Mouse (Mus musculus): Measurements from ENCODE around the gene Ptprt.
A peak's percentile ranks its signal among the peaks of the same experiment; 100 is the strongest.

The Ptprt gene

DNA sequence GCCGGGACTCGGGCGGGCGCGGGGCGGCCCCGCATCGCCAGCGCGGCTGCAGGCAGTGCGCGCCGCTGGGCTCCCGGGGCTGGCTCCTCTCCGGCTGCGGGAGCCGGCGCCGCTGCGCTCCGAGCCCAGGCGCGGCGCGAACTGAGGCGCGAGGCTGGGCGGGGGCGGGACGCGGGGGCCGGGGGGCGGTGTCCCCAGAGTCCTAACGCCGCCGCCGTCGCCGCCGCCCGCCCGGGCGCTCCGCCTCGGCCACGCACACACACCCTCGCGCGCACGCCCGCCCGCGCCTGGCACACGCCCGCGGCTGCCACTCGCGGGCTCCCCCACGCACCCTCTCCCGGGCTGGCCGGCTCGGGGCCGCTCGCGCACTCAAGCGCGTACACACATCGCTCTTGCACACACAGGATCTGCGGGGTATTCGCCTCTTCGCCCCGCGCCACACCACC is at the start of gene Ptprt:
Ptprt (minus strand) TSS at position 207 of the 446 bp plus-strand sequence.
- DNase-seq (ENCODE audit: low read depth, low spot score): no peak

DNA sequence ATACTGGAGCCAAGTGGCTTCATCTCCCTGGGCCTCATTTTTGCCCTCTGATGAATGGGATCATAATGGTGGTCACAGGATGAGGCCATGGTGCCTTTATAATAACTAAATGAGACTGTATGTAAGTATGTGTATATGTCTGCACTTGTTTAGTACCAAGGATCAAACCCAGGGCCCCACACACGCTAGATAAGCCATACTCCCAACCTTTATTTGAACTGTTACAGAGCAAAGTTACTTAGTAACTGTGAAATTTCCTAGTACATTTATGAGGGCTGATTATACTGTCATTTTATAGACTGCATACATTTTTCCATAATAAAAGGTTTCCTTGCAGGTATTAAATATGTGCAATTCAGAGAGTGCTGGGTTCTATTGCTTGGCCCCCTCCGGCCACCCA is 49.5 kb upstream of the Ptprt start:
- DNase-seq (ENCODE audit: low read depth, low spot score): no peak

DNA sequence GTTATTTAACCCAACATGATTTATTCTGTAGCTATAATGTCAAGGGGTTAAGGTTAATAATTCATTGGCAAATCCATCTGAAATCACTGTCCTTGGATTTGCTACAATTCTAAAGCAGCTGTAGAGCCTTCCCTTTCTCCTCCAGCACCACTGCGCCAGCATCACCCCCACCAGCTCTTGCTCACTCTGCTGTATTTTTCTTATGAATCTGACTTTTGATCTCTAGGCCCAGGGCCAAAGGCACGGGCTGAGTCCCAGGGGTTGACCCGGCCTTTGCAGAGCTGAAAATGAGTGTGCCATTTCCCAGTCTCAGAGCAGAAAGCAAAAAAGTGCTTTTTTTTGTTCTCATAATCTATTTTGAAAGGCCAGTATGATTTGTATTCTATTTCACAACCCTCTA is 38.7 kb upstream of the Ptprt start:
- no peak for DNase-seq (ENCODE audit: low read depth, low spot score)

DNA sequence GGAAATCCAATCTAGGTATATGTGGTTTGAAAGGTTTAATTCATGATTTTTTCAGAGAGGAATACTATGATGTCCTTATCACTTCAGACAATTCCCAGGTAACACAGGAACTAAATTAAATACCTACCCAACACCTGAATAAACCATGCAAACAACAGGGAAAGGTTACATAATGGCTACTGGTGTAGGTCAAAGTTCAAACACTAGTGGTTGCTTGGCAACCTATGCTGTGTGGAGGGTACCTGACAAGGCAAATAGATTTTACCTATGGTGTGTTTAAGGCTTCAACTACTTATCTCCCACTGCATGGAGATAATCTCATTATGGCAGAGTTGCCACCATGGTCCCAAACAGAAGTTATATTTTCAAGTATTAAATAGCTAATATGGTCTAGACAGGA is 38.1 kb upstream of the Ptprt start:
- DNase-seq (ENCODE audit: low read depth, low spot score): no peak

DNA sequence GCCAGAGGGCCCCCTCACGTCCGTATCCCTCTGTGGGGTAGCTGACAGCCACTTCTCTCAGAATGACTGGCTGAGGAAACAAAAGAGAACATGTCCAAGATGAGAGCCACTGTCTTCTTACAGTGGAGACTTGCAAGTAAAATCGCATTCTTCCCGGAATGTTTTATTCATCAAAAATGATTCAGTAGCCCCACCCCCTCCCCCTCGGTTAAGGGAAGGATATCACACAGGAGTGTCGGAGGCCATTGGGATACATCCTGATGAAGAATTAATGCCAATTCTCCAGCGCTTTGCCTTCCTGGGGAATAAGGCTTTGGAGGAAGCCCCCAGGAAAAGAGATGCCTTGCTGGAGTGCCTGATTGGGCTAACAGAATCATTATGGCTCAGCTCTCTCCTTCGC is 37.1 kb upstream of the Ptprt start:
- no peak for DNase-seq (ENCODE audit: low read depth, low spot score)

DNA sequence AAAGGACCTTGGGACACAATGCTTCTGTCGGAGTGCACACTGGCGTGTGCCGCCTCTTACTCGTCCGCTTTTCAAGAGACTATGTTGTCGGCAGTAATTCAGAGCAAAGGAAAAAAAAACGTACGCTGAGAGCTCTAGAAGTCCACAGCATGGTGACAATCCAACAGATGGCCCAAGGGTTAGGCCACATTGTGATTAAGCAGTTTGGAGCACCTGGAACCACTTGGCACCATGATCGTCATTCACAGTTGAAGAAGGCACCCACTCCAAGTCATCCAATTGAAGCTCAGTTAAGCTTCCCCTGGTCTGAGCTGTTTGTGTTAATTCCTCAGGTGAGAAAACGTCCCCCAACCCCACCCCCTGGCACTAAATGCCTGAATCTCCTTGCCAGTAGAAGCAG is 36.2 kb upstream of the Ptprt start:
- DNase-seq (ENCODE audit: low read depth, low spot score): no peak

DNA sequence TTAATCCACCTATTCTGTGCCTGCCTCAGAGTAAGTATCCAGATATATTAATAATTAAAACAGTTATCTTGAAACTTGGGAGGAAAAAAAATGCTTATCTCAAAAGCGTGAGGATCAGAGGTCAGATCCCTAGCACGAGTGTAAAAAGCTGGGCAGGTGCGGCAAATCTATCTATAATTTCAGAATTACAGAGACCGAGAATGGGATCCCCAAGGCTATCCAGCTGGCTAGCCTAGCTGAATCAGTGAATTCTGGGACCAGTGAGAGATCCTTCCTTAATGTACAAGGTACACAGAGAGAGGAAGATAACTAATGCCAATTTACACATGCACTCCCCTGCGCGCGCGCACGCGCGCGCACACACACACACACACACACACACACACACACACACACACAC is 31.2 kb upstream of the Ptprt start:
- DNase-seq (ENCODE audit: low read depth, low spot score): no peak

DNA sequence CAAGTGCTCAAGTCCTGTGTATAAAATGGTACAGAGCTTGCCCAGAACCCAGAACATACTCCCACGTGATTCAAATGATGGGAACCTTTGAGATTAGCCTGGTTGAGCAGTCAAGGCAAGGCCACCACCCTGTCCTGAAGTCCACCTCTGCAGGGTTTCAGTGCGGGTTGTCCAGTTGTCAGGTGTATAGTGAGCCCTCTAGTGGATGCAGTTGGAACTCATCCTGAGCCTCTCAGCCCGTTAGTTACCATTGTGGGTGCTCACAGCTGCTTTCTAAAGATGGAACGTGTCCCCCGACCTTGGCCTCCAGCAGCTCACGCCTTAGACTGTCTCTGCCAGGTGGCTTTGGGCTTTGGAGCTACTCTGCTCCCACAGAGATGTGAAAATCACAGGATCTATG is 21.7 kb upstream of the Ptprt start:
- no peak for DNase-seq (ENCODE audit: low read depth, low spot score)

DNA sequence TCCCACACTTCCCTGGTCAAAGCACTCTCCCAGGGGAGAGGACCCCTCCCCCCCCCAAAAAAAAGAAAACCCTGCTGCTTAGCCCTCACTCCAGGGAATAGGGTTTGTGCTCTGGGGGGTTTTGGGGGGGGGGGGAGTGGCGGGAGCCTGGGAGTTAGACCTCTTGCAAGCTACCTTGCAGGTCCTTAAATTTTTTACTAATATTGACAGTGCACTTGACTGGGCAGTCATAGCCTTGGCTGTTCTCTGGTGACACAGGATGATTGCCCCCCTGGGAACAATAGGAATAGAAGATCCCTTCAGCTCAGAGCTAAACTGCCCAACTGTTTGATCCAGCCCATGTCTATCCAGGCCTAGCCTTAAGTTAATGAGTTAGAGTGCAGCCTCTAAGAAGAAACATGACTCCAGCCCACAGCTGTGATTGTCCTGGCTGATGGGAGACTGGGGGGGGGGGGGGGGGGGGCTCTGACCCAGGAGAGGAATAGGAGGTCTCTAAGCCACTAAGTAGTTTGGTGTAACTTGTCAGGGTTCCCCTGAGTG is 1.6 kb upstream of the Ptprt start:
- no peak for DNase-seq (ENCODE audit: low read depth, low spot score)

DNA sequence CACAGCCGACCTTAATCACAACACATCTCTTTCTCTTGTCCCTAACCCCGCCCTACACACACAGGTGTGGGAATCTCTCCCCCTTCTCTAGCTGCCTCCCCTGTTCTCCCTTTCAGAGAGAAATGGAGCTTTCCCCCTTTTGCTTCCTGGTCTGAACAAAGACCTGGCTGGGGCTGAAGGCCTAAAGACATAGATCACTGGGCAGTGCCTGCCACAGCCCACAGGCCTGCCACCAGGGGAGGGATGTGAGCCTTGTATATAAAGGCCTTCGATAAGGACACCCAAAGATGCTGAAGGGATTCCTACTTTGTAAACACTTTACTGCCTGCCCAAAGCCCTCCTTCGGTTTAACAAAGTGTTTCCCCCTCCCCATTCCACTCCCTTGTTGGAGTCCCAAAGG is 786 bp upstream of the Ptprt start:
- DNase-seq (ENCODE audit: low read depth, low spot score): no peak

DNA sequence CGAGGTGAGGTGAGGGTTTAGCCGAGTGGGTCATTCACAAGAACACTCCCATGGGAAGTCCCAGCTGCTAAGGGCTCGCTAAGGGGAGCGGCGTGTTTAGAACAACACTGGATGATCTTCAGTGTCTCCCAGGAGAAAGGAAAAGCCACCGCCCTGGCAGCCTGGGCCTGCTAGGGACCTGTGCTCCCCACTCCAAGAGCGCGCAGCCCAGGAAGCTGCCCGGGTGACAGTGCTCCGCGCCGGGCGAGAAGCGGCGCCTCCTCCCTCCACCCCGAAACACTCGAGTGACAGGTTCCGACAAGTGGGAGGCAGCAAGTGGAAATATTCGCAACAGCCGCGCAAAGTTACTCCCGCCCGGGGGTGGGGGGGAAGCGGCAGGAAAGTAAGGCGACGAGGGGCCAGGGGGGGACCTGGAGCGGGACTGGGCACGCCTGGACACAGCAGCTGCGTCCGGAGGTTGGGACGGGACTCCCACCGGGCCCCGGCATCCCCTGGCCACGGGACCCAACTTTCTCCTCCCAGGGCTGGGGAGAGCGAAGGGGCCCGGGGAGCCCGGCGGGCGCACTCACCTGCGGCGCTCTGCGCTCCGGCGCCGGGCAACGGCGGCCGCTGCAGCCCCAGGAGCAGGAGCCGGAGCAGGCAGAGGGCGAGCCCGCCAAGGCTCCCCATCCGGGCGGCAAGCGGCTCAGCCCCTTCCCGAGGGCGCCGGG is 561 bp downstream of the Ptprt start:
- DNase-seq (ENCODE audit: low read depth, low spot score): no peak

DNA sequence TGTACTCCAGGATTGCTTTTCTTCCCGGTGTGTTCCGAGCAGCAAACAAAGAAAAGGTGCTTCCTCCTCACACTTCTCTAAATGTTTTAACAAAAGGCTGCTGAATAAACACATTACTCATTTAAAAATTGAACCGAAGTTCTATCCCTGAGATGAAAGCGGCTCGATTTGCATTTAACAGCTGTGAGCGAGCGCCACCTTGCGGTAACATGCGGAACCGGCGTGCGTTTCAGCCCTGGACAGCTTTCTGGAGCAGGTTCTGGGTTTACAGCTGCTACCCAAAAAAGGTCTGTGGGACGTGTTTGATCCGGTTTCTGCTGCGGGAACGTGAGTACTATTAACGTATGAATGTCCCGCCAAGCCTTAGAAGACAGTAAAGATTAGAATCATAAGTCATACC is 1.9 kb downstream of the Ptprt start:
- peak; percentile 30 for DNase-seq (ENCODE audit: low read depth, low spot score)

DNA sequence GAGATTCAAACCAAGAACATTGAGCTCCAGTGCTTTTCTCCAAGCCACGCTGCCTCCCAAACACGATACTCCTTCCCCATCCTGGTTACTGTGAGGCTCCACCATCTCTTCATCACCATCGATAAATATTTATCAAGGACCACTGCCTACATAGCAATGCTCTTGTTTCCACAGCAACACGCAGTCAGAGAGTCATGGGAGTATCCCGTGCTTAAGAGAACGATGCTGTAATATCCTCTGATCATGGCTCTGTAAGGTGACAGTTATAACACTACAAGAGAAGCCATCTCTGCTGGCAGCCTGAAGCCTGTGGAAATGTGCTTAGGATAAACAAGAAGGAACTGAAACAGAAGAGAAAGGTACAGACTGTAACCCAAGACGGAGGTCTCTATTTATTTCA is 3.4 kb downstream of the Ptprt start:
- no peak for DNase-seq (ENCODE audit: low read depth, low spot score)

DNA sequence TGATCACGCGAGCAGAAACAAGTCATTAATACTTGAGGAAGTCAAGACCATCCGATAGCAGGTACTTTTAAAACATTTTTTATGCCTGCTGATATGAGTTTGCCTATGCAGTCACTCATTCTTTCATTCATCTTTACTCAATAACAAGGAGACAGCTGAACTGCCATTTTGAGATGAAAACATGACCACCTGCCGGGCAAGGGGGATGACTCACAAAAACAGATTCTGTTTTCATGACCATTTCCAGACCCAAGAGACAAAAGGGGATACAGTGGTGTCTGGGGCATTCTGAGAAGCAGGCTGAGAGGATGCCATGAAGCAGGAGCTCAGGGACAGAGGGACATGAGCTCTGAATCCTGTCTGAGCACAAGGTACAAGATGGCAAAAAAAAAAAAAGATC is 6.5 kb downstream of the Ptprt start:
- no peak for DNase-seq (ENCODE audit: low read depth, low spot score)

DNA sequence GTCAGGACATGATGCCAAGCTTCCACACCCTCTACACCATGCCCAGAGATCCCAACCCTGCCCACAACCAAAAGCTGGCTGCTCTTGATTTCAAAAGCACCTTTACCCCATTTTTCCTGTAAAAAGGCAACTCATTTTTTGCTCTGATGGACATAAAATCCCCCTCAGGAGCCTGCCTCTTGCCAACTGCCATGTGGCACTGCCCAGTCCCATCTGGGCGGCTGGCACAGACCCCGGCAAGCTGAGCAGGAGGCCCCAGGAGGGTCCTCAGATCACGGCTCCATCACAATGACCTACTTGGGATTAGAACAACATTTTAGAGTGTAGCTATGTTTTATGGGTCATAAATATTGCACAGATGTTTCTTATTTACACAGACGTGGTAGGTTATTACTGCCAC is 22.3 kb downstream of the Ptprt start:
- no peak for DNase-seq (ENCODE audit: low read depth, low spot score)

DNA sequence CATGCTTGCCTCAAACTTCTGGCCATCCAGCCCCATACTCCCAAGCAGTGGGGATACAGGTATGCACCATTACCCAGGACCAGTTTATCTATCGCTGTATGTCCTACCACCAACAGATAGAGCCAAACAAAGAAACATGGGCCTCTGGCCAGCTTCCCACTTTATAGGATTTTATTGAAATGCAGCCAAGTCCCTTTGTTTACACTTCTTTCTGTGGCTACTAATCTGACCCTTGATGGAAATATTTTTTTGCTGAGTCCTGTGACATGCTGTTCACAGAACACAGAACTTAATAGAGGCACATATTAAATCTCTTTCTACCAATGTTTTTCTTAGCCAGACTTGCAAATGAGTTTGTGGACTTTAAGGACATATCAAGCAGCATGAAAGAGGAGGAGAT is 23.4 kb downstream of the Ptprt start:
- DNase-seq (ENCODE audit: low read depth, low spot score): no peak

DNA sequence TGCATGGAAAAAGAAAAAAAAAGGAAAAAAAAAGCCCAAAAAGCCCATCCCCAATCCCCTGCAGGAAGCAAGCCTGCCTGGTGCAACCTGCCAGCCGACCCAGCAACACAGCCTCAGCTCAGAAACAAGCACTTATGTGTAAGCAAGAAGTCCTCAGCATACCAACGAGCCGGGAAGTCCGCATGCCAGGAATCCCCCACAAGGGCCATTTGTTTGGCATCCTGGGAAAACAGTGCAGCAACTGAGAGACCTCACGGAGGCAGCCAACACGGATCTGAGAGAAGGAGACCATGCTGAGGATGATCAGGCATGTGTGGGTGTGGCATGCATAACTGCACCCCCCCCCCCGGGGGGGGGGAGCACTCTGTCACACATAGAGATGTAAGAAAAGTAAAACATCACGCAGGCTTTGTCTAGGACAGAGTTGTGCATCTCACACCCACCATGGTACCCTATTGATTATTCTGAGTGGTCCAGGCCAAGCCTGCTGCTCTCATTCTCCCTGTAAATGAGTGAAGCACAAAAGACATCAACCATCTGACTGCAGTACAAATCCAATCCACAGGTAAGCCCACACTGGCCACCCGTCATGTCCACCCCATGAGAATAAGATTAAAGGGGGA is 24.4 kb downstream of the Ptprt start:
- DNase-seq (ENCODE audit: low read depth, low spot score): no peak

DNA sequence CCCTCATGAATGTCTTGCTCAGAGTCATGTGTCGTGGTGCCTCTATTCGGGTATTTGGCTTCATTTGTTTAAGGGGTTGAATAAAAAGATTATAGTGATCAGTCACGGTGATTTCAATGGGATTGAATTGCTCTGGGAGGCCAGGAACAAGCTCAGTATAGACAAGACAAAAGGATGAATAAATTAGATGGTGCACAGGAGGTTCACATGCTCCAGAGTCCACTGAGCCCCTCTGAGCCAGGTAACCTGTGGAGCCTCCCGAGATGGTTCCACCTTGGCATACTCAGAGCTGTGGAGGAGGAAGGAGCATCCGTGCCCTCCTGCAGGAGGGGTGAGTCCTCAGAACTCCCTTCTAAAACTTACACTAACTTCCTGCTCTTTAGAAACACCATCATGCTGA is 26.0 kb downstream of the Ptprt start:
- DNase-seq (ENCODE audit: low read depth, low spot score): no peak

DNA sequence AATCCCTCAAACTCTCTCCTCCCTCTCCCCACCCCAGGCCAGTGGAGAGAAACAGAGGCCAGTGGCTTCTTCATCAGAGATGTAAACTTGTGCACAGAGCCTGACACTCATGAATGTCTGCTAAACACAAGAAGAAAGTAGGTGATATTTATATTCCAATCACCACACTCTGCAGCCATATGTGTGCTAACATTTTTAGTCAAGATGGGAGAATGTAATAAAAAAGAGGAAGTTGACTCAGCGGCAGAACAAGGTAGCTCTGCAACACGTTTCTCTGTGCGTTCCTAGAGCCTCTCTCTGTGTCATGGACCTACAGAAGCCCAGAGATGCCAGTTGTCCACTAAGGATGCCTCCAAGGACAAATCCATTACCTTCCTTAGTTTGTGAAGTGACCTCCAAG is 34.9 kb downstream of the Ptprt start:
- DNase-seq (ENCODE audit: low read depth, low spot score): no peak

DNA sequence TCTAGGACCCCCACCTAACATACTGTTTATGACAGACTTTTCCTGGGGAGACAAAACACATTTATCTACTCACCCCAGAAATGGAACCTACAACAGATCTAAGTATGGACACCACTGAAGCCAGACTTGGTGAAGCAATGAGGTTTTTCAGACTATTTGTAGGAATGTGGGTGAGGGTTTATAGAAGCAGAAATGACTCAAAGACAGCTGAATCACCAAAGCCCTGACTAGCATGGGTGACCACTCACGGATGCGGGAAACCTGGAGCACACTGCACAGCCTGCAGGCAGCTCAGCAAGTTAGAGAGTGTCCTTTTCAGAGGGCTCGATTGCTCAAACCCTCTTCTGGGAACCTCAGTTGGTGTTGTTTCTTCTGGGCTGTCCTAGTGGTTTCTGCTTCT is 36.2 kb downstream of the Ptprt start:
- no peak for DNase-seq (ENCODE audit: low read depth, low spot score)

DNA sequence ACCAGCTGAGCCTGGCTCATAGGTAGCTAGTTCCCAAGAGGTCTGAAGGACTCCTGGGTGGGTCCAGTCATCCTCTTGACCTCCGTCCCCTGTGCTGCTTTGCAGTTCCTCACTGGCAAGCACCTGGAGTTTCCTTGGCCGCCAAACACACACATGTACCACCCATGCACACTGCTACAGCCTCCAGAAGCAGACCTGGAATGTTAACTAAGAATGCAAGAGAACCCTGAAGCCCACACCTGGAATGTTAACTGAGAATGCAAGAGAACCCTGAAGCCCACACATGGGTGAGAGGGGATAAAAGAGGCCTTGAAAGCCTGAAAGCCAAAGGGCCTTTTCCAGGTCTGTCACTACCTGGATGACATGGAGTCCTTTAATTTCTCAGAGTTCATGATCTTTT is 46.7 kb downstream of the Ptprt start:
- no peak for DNase-seq (ENCODE audit: low read depth, low spot score)

DNA sequence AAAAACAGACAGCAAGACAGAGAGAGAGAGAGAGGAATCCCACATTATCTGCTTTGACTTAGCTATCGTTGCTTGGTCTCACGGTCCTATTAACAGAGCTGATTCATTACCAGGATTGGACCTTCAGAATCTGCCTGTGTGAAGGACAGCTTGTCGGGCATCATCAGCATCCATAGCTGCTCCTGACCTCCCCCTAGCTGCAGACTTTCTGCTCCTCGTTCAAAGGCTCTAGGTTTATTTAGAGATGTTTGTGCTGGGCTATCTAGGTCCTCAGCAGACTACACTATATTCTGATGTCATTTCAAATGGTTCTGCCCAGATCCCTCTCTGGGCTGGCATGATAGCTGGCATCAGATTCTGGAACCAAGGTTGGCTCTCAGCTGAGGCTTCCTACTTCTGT is 47.5 kb downstream of the Ptprt start:
- DNase-seq (ENCODE audit: low read depth, low spot score): no peak

DNA sequence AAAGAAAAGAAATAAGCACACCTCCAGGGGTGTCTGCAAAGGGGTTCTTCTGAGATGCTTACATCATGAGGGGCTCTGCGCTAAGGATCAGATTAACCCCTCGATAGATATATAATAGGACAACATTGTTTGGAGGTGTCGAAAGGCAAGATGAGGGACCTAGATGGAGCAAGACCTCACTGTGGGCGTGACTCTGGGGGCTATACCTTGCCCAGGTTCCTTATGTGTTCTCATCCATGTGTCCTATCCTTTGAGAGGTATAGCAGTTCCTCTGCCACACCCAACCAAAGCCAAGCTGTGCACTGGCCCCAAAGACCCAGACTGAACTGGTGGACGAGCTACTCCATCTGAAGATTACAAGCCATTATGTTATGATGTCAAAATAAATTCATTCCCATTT is 58.2 kb downstream of the Ptprt start:
- DNase-seq (ENCODE audit: low read depth, low spot score): no peak

DNA sequence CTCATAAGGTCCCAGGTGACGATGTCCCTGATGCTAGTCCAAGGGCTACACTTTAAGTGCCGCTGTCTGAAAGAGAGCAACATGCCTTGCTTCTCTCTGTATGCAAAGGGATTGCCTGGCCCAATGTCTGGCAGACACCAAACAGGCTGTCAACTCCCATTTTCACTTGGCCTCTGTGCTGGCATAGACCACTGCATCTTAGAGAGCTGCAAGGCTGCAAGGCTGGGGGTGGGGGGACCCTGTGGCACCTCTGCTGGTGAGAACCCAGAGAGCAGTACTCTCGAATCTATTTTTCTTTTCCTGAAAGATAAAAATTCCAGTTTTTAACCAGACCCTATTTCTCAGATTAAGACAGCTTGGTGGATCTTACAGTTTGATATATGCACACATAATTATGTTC is 69.6 kb downstream of the Ptprt start:
- DNase-seq (ENCODE audit: low read depth, low spot score): no peak
